Mouse (Mus musculus) A20 (cell line): ENCODE measurements around the gene Zdhhc14.

ENCODE experiments used
- DNase-seq: peaks from one replicate; pipeline ENCODE4 v3.0.0-alpha.2; 2011; ENCODE audit warnings: low read depth, low spot score

Zdhhc14 gene

GRCm38 (mm10) chr17:5729587-5730125 is 237.3 kb downstream of the Zdhhc14 start:
- peak; percentile 52 for DNase-seq

- DNase-seq = peak; percentile 85
These were observed 238.2 kb downstream of the Zdhhc14 start for GRCm38 (mm10) chr17:5730538-5730937.

- peak; percentile 81 for DNase-seq
These were observed 241.0 kb downstream of the Zdhhc14 start for GRCm38 (mm10) chr17:5733400-5733799.

- DNase-seq = no peak
These were observed 248.7 kb downstream of the Zdhhc14 start for GRCm38 (mm10) chr17:5741061-5741460.

- DNase-seq = no peak
These were observed 251.7 kb downstream of the Zdhhc14 start for GRCm38 (mm10) chr17:5744016-5744415.

GRCm38 (mm10) chr17:5746378-5746777 is 254.0 kb downstream of the Zdhhc14 start:
- DNase-seq = peak; percentile 74

GRCm38 (mm10) chr17:5747539-5748500 is 255.5 kb downstream of the Zdhhc14 start:
- peak; percentile 43 for DNase-seq

GRCm38 (mm10) chr17:5748501-5748894 is 256.1 kb downstream of the Zdhhc14 start:
- peak; percentile 69 for DNase-seq

- DNase-seq = no peak
These were observed 257.9 kb downstream of the Zdhhc14 start for GRCm38 (mm10) chr17:5750278-5750677.

GRCm38 (mm10) chr17:5751066-5751465 is 258.7 kb downstream of the Zdhhc14 start:
- no peak for DNase-seq

- no peak for DNase-seq
These were observed 260.0 kb downstream of the Zdhhc14 start for GRCm38 (mm10) chr17:5752322-5752715.

- peak; percentile 40 for DNase-seq
These were observed 260.6 kb downstream of the Zdhhc14 start for GRCm38 (mm10) chr17:5752716-5753585.

- DNase-seq = no peak
These were observed 263.1 kb downstream of the Zdhhc14 start for GRCm38 (mm10) chr17:5755489-5755888.

GRCm38 (mm10) chr17:5756065-5756464 is 263.7 kb downstream of the Zdhhc14 start:
- peak; percentile 85 for DNase-seq

- no peak for DNase-seq
These were observed 264.5 kb downstream of the Zdhhc14 start for GRCm38 (mm10) chr17:5756855-5757254.

- DNase-seq = no peak
These were observed 271.4 kb downstream of the Zdhhc14 start for GRCm38 (mm10) chr17:5763768-5764167.

- no peak for DNase-seq
These were observed 271.9 kb downstream of the Zdhhc14 start for GRCm38 (mm10) chr17:5764270-5764669.

GRCm38 (mm10) chr17:5765746-5766145 is 273.4 kb downstream of the Zdhhc14 start:
- no peak for DNase-seq

- no peak for DNase-seq
These were observed 275.9 kb downstream of the Zdhhc14 start for GRCm38 (mm10) chr17:5768164-5768705.

GRCm38 (mm10) chr17:5768810-5769520 is 276.6 kb downstream of the Zdhhc14 start:
- DNase-seq = no peak

GRCm38 (mm10) chr17:5769776-5770175 is 277.4 kb downstream of the Zdhhc14 start:
- no peak for DNase-seq
